Mouse (Mus musculus) layer of hippocampus, adult 9-11 months (tissue): ENCODE measurements around the gene Syt17.
"Not testable (repeated sequence)": the region's sequence is repeated elsewhere in the genome, so short reads cannot be mapped to it uniquely, and the experiment has no call there.

Experiments used
- DNase-seq: peaks from one replicate; pipeline ENCODE4 v3.0.0; 2022

The Syt17 gene

DNA sequence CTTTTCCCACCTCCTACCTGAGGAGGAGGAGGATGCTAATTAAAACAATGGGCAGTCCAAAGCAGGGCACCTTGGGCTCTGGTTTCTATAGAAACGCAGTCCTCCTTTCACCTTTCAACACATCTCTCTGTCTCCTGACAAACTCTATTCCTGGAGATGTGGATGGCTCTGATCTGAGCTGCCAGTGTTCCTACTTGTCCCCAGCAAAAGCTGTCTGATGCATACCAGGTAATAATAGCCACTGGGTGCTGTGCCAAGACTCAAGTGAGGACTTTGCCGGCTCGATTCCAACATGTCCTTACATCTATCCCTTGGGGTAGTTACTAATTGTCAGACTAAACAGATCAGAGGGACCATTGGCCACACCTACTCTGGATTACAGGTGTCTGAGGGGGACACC, 72.7 kb downstream of the Syt17 start:
- DNase-seq = no peak

DNA sequence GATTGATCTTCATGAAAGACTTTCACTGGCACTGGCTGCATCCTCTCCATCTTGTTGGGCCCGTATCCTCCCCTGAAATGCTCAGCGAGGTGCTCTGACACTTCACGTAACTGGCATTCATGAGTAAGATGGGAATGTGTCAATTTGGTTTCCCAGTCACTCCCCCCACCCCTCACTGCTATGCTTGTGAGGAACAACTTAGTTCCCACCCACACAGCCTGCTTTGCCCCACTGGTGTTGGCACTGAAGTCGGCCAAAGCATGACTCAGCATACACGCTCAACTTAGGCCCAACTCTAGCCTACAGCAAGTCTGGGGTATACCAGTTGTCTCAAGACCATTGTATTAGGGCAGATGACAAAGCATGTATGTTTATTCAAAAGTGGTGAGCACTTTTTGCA, 76.7 kb downstream of the Syt17 start:
- peak; percentile 63 for DNase-seq

DNA sequence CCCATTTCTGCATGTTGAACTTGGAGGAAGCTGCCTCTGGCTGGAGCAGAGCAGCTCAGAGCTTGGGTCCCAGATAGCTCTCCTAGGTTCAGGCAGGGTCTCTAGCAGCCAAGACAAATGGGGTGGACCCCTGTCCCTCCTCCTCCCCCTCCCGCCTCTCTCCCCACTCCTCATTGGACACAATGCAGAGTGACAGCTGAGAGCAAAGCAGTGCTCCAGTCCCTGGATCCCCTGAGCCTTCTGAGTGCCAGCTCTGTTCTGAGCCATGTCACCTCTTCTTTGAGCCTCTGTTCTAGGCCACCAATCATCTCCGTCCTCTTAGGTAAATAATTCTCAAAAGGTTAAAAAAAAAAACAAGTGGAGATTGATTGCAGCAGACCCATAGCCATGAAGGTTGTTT, 78.3 kb downstream of the Syt17 start:
- no peak for DNase-seq

DNA sequence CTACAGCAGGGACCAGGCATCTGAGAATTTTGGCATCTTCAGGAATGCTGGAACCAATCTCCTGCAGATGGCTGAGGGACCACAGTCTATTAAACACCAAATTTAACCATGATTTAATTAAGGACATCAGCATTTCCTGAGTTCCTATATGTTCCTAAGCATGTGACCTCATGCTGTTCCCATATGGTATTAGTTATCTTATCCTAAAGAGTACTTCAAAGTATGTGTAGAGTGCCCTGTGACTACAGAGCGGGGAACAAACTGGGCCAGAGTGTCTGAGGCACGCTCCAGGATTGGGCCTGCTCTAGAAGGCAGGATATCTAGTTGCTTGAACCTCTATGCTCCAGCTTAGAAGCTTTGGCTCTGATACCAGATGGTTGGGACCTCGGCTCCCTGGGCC, 82.1 kb downstream of the Syt17 start:
- no peak for DNase-seq

DNA sequence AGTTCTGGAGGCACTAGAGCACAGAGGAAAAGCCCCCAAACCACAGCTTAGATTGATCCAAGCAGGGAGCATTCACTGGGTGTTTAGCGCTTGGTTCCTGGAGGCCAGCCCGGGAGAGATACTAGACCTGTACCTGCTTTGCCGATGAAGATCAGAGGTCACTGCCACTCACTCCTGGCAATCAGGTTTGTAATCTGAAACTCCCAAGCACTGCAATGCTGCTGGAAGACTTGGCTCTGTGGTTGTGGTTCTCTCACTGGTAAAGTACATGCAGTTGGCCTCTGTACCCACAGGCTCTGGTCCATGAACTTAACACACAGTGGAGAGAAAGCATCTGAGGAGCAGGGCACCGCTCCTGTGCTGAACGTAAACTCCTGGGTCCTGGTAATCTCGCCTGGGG, 82.8 kb downstream of the Syt17 start:
- DNase-seq = no peak

DNA sequence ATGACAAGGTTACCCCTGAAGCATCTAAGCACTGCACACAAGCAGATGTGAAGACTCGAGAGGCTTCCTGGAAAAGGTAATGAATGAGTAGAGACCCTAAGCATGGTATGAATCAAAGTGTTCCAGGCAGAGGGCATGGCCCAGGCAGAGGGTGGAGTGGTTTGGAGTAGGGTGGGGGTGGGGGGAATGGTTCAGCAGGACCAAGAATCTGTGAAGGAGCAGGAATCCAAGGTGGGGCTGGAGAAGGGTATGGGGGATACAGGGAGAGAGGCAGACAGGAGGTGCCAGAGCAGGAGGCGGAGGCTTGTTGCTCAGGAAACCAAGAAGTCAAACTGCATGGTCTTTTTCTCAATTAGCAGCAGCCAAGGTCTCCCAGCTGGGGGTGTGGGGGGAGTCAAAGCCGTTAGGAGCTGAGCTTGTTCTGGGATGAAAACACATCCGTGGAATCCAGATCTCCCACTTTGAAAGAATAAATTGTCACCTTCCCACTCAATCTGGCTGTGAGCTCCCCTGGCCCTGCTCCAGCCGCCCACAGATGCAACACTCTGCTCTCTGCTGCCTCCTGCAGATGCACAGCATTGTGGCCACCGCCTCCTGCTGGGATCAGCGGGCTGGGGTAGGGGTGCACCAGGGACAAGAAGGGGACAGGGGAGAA, 83.5 kb downstream of the Syt17 start:
- DNase-seq = peak; percentile 92

DNA sequence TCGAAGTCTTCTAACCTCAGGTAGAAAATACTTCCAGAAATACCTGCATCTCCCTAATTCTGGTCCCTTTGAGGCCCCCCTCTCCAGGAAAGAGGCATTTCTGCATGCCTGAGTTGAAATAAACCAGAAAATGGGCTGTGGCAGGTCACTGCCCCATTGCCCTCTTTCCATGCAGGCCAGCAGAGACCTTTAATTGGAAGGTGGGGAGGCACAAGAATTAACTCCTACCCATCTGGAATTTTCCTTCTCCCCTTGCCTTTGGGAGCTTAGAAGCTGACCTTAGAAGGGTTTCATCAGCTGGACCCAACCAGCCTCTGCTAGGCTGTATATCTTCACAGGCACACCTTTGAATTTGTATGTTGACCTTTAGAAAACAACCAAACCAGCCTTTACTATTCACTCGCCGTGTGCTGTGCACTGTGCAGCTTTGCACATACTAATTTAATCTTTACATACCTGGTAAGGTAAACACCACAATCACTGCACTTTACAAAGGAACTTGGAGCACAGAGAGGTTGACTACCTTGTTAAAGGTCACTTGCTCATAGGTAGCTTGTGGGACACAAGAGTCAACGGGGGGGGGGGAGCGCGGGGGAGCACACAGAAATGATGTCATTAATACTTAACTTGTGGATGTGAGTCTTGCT, 84.3 kb downstream of the Syt17 start:
- DNase-seq = no peak

DNA sequence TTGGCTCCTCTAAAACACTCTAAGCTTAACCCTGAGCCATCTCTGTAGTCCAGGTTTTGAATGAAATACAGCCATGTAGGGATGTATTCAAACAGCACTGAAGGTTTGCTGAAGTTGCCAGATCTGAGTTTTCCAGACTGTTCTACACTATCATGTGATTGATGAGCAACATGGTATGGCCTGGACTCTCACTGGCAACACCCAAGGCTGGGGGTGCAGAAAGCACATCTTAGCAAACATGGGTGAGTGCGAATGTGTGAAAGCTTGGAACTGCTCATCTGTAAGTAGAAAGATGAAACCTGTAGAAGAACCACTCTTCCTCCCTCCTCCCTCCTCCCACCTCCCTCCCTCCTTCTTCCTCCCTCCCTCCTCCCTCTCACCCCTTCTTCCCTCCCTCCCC, 85.1 kb downstream of the Syt17 start:
- no peak for DNase-seq

DNA sequence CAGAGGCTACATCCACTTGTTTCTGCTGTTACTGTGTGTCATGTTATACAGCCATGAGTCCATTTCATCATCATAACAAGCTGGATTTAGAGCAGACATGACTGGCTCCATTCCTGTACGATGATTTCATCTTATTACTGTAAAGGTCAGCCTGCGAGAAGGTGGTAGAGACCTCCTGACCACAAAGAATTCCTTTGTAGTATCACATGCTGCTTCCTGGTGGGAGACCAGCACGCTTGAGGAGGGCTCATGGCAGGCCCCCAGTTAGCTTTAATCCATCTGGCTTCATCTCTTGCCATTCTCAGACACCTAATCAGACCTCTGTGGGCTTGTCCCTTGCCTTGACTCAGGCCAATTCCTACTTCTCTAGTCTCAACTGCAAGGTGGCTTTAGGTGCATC, 85.8 kb downstream of the Syt17 start:
- no peak for DNase-seq

DNA sequence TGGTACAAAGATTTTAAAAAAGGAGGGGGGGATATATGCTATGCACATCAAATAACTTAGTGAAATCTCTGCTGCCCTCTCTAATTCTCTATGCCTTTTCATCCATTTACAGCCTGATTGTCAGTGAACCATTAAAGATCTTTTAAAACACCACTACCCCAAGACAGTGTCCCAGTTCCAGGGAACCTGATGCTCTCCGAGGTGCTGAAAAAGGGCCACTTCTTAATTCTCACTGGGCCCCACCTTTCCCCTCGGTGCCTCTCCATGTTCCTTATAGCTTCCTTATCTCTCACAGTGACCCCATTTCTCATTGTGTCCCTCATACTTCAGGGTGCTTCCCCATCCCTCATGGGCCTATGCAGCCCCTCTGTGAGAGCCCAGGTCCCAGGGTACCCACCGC, 89.0 kb downstream of the Syt17 start:
- no peak for DNase-seq

DNA sequence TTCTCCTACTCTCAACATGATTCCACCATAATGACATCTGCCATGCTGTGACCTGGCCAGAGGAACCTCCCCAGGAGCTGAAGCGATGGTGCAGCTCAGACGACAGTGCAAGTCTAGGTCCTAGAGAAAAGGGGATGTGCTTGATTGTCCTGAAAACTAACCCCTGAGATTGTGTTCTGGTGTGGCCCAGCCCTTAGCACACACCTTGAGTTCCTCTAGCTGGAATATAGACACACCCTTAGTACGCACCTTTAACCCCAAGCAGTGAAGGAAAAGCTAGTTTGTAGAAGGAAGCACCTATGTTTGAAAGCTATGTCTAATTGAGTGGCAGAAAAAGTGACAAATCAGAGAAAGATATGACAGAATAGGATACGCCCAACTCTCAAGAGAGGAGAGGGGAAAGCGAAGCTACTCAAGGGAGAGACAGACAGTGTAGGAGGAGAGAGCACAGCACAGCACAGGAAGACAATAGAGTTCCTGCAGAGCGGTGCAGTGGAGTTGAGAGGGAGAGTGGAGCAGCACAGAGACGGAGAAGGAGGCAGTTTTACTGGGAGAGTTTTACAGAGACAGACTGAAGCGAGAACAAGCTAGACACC, 91.5 kb downstream of the Syt17 start:
- DNase-seq = not testable (repeated sequence)

DNA sequence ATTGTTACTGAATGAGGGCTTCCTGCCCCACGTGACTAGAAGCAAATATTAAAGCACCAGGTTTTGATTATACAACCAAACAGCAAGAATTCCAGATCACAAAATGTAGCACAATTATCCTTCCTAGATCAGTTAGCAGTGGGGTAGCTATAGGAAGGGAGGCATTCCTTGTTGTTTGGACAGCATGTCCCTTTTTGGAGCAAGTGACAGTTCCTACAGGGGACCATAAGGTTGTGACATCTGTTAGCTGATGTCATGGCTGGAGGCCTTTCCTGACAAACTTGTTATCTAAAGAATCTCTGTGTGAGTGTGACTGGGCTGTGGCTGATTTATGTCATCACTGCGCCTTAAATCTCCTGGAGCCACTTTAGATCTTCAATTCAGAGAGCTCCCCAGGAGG, 97.2 kb downstream of the Syt17 start:
- DNase-seq = no peak

DNA sequence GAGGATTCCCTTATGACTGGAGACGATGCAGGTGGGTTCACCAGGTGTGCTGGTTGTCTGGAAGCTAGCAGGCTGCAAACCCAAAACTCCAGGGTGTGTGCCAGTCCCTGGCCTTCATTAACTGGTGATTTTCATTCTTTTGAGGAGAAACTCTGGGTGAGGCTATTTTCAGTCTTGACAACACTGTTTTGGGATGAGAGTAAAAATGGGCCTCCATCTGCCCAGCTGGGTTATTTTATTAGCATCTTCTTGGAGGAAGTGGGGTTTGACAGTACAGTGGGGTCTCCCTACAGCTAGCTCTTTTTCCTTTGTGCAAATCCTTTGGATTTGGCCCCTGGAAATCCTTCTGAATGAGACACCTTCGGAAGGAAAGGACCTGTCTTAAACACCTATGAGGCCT, 101.1 kb downstream of the Syt17 start:
- DNase-seq = no peak

DNA sequence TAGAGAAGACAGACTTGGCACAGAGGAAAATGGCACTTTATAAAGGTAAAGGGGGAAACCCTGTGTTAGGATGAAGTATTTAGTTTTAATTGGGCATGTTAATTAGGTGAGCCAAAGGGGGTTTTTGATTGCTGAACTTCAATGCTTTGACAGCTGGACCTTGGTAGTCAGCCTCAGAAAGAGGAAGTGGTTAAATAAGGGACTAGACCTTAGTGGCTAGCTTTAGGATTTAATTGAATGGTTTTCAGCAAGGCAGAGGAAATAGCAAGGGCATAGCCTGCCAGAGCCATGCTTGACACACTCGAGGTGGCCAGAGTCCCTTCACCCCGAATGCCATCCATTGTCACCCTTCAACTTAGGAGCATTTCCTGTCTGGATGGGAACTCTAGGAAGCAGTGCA, 101.6 kb downstream of the Syt17 start:
- no peak for DNase-seq

DNA sequence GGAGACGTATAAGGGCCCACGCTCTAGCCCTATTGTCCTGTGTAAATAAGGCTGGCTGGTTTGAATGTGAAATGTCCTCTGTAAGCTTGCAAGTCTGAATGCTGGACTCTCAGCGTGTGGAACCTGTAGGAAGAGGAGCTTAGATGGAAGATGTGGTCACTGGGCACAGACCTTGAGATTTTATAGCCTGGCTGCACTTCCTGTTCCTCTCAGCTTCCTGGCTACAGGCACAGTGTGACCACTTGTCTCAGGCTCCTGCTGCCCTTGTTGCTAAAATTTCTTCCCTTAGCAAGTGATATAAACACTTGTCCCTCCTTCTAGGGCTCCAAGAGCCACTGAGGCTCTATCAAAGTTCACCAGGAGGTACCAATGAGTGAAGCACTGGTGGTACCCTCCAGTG, 102.6 kb downstream of the Syt17 start:
- no peak for DNase-seq

DNA sequence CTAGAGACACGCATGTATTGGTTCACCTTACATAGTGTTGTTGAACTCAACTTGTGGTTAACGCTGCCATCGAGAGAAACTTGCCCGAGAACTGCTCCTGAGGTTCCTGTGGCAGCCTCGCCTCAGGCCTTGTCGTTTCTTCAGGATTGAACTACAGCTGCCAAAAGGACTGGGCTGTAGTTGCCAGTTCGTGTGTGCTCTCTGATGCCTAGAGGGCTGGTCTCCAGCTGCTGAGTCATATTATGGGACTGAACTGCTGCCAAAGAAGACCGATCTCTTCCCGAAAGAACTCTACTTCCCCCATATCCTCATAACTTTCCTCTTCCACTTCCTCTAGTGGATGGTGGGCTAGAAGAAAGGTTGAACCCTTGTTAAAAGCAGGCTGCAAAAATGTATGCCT, 103.3 kb downstream of the Syt17 start:
- no peak for DNase-seq
